Mouse (Mus musculus) neural tube, embryonic 10.5 days (tissue): ENCODE data around the gene Skint7.
"Not testable (repeated sequence)": the region's sequence is repeated elsewhere in the genome, so short reads cannot be mapped to it uniquely, and the experiment has no call there.

ENCODE experiments used
- DNase-seq: peaks from one replicate; pipeline ENCODE4 v3.0.0-alpha.2; 2017; ENCODE audit warnings: low spot score; ENCODE audit errors: extremely low spot score

Gene Skint7

DNA sequence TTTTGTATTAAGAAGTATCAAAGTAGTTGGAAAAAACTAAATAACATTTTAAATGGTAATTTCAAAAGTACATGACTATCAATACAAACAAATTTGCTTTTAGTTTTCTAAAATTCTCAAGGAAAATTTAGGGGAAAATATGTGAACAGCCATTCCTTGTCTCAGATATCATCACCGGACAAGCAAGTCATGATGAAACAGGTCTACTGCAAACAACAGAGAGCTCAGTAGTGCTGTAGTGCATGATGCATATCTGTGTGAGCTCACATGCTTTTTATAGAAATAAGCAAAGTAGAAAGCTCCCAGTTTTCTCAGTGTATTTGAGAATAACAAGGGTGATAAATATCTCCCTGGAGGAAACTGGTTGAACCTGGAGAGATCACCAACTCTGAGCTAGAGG lies at the start of gene Skint7:
Gene Skint7, plus strand, starts transcription at position 301 of the 400 bp plus-strand sequence.
- DNase-seq = no peak

DNA sequence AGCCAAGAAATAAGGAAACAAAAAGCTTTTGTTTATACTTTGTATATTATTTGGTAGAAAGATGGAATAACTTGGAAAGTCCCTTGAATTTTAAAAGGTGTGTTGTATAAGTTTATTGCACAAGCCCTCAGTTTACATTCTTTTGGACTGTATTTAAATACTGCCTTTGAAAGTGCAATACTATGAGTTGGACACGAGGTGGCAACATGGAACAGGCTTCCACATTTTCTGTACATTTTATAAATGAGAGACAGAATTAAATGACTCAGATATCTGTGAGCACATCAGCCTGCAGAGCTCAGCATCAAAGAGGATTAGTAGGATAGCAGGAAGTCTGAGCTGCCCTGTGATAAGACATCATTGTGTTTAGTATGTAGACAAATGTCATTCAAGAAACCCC lies 11.4 kb upstream of the Skint7 start:
- no peak for DNase-seq

DNA sequence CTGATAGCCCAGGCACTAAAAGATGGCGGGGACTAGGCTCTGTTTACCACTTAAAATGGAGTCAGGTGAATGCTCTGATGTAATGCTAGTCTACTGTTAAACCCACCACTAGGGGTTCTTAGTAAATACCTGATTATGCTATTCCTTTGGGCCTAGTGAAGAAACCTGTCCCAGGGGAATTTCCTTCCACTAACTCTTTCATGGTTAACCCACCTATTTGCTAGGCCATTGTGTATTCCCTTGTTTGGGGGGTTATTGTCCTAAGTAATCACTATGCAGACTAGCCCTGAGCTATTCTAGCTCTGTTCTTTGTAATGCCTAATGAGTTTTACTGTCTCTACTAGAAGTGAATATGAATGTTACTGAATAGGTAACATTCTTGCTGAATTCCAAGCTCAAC lies 9.5 kb upstream of the Skint7 start:
- DNase-seq = not testable (repeated sequence)

DNA sequence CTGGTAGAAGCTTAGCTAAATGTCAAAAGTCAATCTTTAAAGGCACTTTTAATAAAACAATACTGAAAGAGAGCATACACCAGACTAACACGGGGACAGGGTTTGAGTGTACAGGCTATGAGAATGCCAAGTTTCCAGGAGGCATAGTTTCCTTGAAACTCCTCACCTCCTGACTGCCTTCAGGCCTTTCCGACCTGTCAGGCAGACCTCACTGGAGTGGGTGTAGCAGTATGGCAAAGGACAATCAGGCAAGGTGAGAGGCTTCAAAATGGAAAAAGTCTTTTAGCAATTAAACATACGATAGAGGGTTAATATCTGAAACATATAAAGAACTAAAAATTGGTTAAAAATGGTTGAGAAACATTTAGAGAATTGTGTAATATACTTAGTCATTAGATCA lies 9.1 kb upstream of the Skint7 start:
- DNase-seq = no peak

DNA sequence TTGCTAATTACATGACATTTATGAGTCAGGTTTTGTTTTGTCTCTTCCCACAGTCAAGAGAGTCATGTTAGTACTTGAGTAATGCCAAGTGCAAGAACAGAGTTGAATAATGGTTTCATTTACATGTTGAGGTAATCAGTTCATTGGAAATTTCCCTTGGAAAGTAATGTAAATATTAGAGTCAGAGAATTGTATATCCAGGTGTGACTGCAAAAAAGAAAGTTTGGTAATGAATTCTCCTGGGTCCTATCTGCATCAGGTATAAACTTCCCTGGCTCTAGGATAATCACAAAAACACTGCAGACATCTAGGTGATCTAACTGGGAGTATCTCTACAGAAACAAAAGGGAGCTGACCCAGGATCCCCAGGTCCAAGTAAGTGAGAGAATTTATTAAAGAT lies 33.2 kb downstream of the Skint7 start, which contains the start of gene Skint1:
Gene Skint1, plus strand, starts transcription at position 301 of the 400 bp plus-strand sequence.
- no peak for DNase-seq
